Mouse (Mus musculus) spleen, postnatal 4 days (tissue): Measurements from ENCODE around the gene Txlng.
A peak's percentile ranks its signal among the peaks of the same experiment; 100 is the strongest.
"Not testable (repeated sequence)": the region's sequence is repeated elsewhere in the genome, so short reads cannot be mapped to it uniquely, and the experiment has no call there.

Experiments
- DNase-seq, 2 experiments: peaks; one replicate each; pipeline ENCODE4 v3.0.0; 2022; ENCODE audit warnings: low spot score in 2 of 2

Gene Txlng

DNA sequence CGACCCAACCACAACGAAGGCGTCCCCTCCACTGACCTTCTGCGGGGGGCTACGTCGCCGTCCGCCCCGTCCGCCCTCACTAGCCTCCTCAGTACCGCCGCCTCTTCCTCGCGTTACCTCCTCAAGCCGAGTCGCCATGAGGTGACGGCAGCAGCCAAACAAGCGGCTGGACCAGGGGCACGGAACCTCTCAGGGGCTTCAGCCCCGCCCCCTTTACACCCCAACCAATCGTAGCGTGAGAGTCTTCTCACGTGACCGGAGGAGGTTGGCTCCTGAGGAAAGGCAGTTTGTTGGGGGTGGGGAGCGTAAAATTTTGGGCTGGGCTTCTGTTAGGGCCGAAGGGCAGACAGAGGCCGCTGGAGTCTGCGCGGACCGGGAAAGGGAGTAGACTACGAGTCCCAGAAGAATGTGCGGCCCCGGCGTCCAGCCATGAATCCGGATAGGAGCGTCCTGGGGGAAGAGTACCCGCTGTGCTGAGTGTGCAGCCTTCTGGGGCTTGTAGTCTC is at the start of gene Txlng:
TSS of gene Txlng (minus strand) at position 252 of the 506 bp plus-strand sequence.
- DNase-seq = peak; percentile 91

DNA sequence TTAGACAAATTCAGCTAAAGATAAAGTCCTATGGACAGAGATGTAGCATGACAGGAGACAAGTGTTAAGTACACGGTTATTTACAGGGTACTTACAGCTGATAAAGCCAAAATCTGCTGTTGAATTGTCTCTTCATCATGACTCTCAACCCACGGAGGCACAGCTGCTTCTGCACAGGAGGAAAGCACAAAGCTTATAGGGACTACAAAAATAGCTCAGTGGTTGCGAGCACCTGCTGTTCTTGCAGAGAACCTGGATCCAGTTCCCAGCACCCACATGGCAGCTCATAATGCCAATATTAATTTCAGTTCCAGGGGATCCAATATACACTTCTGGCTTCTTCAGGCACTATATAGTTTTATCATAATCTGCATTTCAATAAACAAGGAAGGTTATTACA is 49.0 kb upstream of the Txlng start:
- DNase-seq = no peak

DNA sequence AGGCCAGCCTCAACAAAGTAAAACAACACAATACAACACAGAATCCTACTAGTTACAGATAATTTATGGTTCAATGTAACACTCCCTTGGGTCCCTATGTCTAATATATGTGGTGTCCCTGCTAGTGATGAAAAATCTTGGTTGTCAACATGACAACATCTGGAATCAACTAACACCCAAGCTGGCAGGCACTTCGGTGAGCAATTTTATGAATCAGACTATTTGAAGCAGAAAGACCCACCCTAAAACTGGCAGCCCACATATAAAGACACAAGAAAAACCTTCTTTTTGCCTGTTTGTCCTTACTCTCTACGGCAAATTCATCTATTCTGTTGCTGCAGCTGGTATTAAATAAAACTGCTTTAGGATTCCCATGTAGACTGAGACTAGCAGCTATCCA is 44.5 kb upstream of the Txlng start:
- DNase-seq = no peak

DNA sequence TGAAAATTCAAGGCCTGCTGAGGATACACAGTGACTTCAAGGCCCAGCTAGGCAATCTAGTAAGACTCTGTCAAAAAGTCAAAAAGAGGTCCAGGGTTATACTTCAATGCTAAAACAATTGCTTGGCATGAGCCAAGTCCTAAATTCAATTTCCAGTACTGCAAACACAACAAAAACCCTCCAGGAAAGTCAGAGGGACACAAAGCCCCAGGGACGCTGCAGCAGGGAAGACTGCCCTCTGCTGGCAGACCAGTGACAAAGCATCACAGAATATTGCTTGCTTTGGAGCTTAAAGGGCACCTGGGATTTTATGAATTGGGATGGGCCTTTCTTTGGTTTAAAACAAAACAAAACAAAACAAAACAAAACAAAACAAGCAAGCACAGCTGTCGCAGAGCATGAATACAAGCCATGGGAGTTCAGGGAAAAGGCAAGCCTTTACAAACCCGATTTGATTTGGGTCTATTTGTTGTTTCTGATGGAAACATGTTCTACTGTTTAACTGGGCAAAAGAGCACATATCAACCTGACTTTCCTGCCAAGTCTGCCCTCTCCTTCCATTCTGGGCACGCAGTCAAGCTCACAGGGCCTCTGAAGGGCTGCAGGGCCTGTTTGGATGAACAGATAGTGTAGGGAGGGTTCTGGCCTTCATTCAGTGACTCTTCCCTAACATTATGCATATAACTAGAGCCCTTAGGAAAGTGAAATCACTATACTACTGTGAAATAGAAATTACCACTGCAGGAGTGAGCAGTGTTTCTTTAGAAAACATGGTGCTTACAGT is 42.7 kb upstream of the Txlng start:
- peak; percentile 12 to 62 for DNase-seq

DNA sequence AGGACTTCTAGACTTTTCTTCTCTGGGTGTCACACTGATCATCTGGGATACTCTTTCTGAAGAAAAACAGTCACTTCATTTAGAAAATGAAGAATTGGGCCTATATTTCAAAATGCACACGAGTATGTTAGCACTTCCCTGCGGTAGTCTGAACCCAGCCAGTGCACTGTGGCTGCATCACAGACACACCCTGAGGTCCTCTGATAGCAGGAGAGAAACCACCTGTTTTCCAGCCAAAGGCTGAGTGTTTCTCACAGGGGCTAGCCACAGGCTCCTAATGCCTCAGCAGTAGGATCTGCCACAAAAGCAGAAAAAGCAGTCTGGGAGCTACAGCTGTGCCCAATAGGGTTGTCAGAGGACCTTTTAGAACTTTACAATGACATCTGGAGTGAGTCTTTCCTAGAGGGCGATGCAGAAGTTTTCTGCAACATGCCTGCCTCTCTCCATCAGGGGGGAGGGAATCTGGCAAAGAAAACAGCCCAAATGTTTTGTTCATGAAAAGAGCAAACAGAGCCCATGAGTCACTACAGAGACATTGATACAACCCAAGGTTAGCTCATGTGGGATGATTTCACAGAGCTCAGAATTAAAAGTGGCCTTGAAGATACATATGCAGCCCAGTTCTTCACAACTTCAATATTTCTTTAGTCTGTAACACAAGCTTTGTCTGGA is 39.2 kb upstream of the Txlng start:
- DNase-seq = no peak

DNA sequence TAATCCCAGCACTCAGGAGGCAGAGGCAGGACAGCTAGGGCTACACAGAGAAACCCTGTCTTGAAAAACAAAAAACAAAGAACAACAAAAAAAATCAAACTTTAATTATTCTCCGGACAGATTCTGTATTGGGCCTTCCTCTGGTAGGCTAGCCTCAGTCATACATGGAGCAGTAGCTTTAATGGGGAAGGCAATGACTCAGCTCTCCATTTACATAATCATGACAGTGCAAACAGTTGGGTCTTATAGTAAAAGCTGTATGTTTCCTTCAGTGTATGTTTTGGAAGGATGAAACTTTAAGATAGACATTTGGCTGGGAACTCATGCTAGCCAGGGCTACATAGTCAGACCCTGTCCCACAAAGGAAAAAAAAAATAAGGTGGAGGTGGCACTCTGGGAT is 19.4 kb upstream of the Txlng start:
- no peak for DNase-seq

DNA sequence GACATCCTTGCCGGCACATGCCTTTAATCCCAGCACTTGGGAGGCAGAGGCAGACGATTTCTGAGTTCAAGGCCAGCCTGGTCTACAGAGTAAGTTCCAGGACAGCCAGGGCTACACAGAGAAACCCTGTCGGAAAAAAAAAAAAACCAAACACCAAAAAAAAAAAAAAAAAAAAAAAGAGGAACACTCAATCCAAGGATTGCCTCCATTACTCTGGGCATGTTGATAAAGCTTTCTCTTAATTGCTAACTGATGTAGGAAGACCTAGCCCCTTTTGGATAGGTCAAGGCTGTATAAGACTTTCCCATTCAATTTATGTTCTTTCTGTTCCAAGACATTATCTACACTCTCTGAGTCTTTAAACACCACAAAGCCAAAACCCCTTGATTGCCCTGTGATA is 16.3 kb upstream of the Txlng start:
- DNase-seq = no peak

DNA sequence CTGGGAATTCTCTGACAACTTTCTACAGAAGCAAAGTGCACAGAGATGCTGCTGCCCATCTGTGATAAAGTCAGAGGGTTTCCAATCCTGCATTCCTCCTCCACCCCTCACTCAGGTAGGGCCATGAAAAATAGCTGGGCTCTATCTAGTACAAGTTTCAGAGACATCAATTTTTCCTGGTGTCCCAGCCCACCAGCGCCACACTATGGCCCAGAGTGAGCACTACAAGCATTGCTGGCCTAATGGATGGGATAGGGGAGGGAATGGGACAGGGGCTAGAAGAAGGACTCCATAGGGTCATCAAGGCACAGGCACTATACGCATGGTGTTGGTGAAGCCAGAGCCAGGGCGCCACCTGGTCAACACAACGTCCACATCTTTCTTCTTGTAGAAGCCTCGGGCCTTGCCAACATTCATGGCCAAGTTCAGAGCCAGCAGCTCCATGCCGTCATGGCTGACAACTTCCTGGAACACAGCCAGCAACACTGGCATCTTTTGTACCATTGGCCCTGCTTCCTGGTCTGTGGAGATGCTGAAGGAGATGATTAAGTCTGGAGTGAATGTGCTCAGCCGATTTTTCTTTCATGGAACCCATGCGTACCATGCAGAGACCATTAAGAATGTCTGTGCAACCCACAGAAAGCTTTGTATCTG is 15.3 kb upstream of the Txlng start:
- no peak for DNase-seq

DNA sequence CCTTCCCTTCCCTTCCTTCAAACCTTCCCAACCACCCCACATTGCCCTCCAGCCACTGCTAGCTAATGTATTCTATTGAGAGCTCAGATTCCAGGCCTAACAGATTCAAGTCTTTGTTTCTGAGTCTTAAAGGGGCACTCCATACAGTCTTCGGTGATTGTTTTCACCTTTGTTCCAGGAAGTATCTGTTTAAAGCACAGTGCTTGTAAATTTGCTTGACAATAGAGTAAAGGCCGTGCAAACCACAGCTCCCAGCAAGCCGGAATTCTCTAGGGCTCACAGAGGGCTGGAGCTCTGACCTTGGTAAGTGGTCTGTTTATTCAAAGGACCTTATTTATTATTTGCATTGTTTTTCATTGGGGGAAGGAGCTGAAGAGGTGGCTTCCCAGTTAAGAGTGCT is 2.8 kb upstream of the Txlng start:
- no peak for DNase-seq

DNA sequence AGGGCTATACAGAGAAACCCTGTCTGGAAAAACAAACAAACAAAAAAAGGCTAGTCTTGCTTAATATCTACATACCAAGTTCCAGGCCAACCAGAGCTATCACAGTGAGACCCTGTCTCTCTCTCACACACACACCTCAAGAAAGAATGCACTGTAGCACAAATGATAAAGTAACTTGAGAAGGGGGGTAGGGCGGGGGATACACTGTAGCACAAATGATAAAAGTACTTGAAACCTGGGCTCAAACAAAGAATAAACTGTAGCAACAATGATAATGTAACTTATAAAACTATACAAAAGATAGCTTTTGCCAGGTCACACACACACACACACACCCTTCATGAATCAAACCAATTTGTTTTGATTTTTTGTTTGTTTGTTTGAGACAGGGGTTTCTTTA is 2.3 kb upstream of the Txlng start:
- DNase-seq = no peak

DNA sequence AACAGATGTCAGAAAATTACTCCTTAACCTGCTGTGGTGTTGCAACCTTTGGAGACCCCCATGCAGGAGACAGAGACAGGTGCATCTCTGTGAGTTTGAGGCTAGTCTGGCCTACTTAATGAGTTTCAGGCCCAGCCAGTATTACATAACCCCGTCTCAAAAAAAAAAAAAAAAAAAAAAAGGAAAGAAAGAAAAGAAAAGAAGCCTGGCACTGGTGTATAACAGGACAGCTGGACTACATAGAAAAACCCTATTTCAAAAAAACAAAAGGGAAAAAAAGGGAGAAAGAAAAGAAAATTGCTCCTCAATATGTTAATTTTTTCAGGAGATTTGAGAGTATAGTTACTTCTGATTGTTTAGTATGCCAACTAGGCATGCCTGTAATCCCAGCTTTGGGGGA is 1.8 kb upstream of the Txlng start:
- no peak for DNase-seq

DNA sequence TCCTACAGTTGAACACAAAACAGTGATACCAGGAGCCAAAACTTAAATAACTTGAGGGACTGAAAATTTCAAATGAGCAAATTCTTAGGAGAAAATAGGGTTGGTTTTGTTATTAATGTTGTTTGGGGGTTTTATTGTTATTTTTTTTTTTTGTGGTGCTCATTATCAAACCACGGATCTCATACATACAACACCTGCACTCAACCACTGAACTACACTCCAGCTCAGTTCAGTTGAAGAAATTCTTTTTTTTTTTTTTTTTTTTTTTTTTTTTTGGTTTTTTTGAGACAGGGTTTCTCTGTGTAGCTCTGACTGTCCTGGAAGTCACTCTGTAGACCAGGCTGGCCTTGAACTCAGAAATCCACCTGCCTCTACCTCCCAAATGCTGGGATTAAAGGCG is 1.1 kb upstream of the Txlng start:
- DNase-seq = not testable (repeated sequence)

DNA sequence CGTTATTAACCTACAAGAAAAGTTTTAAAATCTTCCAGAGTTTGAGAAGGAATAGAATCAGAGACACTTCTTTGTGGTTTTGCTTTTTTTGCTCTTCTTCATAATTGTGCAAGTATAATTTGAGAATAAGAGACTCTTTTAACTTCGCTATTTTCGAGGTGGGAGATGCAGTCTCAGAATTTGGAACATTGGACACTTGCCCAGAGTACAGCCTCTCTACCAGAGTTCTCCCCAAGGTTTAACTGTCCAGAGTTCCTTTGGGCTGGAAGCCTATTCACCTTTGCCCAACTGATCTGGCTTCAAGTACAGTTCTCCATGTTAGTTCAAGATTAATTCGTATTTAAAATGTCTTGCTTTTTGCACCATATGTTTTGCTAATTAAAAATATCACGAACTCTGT is 487 bp upstream of the Txlng start:
- no peak for DNase-seq

DNA sequence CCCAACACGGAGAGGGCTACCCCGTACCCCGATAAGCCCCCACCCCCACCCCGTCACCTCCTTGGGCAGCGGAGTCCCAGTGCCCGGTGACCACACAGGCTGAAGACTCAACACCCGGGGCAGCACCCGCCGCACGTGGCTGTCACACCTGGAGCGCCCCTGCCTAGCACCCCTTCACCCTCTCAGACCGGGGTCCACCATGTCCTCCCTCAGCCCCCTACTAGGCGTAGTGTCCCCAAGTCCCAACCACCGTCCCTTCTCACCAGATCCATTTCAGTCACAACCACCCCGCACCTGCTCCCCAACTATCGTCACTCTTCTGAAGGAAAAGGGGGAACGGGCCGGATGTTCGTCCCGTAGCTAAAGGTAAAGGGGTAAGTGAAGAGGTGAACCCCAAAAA is 471 bp downstream of the Txlng start:
- DNase-seq = peak in 1 of 2 experiments; percentile 67

DNA sequence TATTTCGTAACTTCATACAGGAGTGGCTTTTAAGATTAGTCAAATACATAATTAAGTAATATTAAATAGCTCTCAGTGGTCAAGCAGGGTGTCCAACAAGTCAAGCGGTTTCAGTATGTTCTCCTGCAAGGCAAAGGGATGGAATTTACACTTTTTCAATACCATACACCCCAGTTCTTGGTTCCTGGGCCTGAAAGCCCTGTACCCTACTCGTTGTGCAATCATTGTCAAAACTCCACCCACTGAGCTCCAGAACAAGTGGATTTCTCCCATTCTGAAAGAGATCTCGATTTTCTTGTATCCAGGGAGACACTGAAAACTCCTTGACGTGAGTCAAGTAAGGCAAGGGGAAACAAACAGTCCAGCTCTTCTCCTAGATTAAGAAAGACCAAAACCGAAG is 1.2 kb downstream of the Txlng start:
- DNase-seq = no peak

DNA sequence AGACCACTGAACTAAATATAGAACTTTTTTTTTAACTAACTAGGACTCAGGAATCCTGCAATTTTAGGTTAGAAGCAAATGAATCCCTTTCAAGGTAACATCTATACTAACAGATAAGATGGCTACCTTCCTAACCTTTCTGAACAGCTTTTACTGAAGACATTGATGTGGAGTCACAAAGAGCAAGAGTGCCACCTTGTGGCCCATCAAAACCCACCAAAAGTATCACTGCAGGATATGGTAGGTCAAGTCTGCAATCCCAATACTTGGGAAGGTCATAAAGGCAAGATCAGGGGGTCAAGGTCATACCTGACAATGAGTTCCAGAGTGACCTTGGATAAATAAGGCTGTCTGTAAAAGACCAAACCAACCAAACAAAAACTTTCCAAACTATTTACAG is 28.9 kb downstream of the Txlng start:
- peak in 1 of 2 experiments; percentile 15 for DNase-seq

DNA sequence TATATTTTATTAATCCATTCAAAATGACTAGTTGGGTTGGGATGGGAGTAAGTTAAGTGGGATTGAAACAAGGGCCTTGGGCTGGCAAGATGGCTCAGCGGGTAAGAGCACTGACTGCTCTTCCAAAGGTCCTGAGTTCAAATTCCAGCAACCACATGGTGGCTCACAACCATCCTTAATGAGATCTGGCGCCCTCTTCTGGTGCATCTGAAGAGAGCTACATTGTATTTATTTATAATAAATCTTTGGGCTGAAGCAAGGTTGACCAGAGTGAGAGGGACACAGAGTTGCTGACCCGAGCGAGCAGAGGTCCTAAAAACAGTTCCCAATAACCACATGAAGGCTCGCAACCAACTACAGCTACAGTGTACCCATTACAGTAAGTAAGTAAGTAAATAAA is 37.9 kb downstream of the Txlng start:
- DNase-seq = not testable (repeated sequence)

DNA sequence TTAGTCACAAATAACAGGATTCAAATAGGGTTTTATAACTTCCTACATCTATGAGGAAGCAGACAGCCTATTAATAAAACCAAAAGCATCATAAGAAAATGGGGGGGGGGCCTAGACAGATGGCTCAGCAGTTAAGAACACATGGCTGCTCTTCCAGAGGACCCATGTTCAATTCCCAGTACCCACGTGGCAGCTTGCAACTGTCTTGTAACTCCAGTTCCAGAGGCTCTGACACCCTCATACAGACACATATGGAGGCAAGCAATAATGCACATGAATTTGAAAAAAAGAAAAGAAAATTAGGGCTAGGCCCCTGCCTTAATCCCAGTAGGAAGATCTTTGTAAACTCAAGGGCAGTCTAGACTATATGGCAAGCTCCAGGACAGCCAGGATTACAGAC is 40.9 kb downstream of the Txlng start:
- DNase-seq = no peak

DNA sequence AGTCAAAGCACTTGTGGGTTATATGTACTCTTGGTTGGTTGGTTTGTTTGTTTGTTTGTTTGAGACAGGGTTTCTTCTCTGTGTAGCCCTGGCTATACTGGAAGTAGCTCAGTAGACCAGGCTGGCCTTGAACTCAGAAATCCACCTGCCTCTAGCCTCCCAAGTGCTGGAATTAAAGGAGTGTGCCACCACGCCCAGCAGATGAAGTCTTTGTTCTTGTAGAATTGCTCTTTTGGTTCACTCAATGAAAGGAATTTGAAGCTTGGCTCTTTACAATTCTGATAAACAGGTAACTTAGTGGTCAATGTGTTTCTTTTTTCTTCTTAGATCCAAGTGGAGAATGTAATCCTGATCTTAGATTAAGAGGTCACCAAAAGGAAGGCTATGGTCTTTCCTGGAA is 58.5 kb downstream of the Txlng start:
- DNase-seq = no peak

DNA sequence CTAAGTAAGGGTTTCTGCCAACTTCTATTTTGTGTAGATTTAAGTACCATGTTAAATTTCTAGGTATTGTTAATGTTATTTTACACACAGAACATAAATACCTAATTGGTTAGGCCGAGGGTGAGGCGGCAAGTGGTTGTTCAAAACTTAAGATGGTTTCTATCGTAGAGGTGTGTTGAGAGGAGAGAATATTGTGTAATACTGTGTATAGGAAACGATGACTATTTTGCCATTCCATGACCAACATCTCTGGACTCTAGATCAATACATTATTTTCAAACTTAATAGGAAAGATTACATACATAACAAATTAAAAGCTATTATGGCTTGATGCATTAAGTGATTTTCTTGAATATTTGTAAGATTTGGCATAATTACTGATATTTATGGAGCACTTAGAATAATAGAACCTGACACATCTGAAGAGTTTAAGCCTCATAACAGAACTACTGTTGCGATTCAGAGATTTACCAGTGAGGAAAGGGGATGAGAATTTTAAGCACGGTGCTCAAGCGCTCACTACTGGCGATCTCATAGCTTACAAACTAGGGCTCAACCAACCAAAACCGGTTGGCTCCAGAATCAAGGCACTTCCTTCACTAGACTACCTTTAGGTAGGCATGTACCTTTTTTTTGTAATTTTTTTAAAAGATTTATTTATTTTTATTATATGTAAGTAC is 67.4 kb downstream of the Txlng start:
- DNase-seq = no peak

DNA sequence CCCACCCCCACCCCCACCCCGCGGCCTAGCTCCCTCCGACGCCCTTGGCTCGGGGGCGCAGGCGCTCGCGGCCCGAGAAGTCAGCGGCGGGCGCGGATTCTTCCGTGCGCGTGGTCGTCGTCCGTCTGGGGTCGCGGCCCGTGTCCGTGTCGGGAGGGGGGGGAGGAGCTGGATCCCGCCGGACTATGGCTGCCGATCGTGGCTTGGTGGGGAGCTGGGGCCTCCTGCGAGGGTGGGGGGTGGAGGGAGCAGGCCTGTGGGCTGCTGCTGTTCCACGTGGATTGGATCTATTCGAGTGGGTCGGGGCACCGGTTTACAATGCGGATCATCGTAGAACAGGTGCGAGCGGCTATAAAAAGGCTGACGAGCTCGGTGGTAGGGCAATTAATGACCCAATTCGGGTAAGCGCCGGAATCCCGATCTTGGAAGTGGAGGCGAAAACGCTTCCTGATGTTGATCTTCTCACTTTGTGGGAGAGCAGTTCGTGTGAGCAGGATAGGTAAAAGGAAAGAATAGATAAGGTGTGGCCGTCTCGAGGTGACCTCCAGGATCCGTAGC is 68.2 kb downstream of the Txlng start:
- peak; percentile 18 to 69 for DNase-seq
